Mouse (Mus musculus) liver, adult 2 months (tissue): Measurements from ENCODE around the gene Stk38l. TPM values are rescaled to one million over a fixed set of nuclear protein-coding genes. Genes with fewer than 3 reads are reported as not detected.

Source experiments
- DNase-seq: peaks from one replicate; pipeline ENCODE4 v3.0.0-alpha.2; 2011; ENCODE audit warnings: low read depth, low spot score; ENCODE audit errors: extremely low read depth
- H3K27ac ChIP-seq: fragments of 200-500 bp; replicated peaks from 2 replicates; pipeline ENCODE4 v1.5.1; 2012; ENCODE audit warnings: low read depth, mild to moderate bottlenecking, control low read depth, inconsistent platforms, low read length; ENCODE audit not compliant: insufficient read depth
- H3K27me3 ChIP-seq: fragments of 200-500 bp; 2 replicates; pipeline ENCODE4 v1.6.1; 2012; ENCODE audit warnings: mild to moderate bottlenecking, moderate library complexity, low read length, inconsistent platforms; ENCODE audit not compliant: control insufficient read depth, insufficient read depth
- H3K36me3 ChIP-seq: fragments of 200-500 bp; 2 replicates; pipeline ENCODE4 v1.6.1; 2012; ENCODE audit warnings: low read length, inconsistent platforms; ENCODE audit not compliant: control insufficient read depth, insufficient read depth
- H3K4me1 ChIP-seq: fragments of 200-500 bp; 2 replicates; pipeline ENCODE4 v1.6.1; 2011; ENCODE audit warnings: low read length; ENCODE audit not compliant: control insufficient read depth, insufficient read depth
- H3K4me3 ChIP-seq: fragments of 200-500 bp; 2 replicates; pipeline ENCODE4 v1.5.1; 2011; ENCODE audit warnings: low read depth, mild to moderate bottlenecking, control low read depth, low read length, moderate library complexity; ENCODE audit not compliant: insufficient read depth
- H3K79me2 ChIP-seq: fragments of 200-500 bp; 2 replicates; pipeline ENCODE4 v1.6.1; 2012; ENCODE audit warnings: inconsistent platforms, mild to moderate bottlenecking, low read length, moderate library complexity; ENCODE audit not compliant: control insufficient read depth, insufficient read depth
- H3K9ac ChIP-seq: fragments of 200-500 bp; 2 replicates; pipeline ENCODE4 v1.6.1; 2012; ENCODE audit warnings: low read depth, mild to moderate bottlenecking, control low read depth, inconsistent platforms, low read length
- CTCF ChIP-seq: fragments of 200-500 bp; IDR thresholded peaks from 2 replicates; pipeline ENCODE4 v1.5.1; 2011; ENCODE audit warnings: low read depth, low read length, control low read depth
- POLR2A ChIP-seq: fragments of 200-500 bp; IDR thresholded peaks from 2 replicates; pipeline ENCODE4 v1.6.1; 2011; ENCODE audit warnings: low read length, control low read depth; ENCODE audit not compliant: insufficient read depth; ENCODE audit errors: extremely low read depth
- WGBS: fragments of 180-500 bp; shearing (Covaris S2); methylation state at CpG from one replicate; pipeline ENCODE4 v1.1.7; 2018; 5-methylcytosine and 5-hydroxymethylcytosine counted together
- polyA plus RNA-seq: library from polyadenylated mRNA; depleted of rRNA; stranded (reverse); fragments of >200 nt; gene quantifications from 2 replicates; pipeline ENCODE4 v1.2.3, GENCODE M21; 2012
- total RNA-seq: library from RNA; depleted of rRNA; stranded (reverse); fragments of >200 nt; gene quantifications from 2 replicates; pipeline ENCODE4 v1.2.3, GENCODE M21; 2014

The Stk38l gene
- total and polyA plus RNA-seq, 2 experiments, result 3.5 to 10.4 TPM

DNA sequence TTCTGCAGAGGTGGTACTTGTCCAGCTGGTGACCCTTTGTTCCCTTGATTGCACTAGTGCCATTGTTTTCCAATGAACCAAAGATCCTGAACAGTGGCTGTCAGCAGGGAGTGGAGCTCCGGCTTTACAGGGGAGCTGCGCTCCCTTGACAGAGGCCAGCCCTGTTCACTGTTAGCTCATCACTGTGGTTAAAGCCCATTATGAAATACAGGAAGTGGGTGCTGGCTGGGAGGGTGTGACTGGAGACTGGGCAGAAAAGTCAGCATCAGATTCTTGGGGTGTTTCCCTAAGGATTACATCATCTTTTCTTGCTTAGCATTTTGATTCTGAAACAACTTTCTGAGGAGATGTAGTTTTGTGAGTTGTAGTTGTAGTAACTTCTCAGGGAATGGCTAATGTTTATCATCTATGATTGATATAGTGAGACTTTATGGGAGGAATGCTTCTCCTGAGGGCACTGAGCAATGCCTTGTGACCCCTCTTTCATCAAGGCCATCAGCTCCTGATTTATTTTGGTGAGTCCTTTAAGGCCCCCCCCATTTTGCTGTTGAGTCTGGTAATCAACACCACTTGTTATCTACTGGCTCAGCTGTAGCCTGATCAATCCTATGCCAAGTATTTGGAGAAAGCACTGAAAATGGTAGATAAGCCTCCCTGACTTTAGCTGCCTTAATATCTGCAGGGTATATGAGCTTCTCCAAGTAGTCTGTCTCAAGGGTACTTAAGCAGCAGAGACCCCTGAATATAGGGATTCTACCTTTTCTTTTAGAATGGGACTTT lies 52.0 kb downstream of the Stk38l start:
- H3K27ac ChIP-seq, result no peak overlapping the region
- WGBS, result 70% methylated on average over 2 of the region's 2 CpGs
- DNase-seq, result no peak
- no peaks in the 10 kb centered on the region; the same call in 1 of the 2 replicates for H3K4me1 ChIP-seq
- H3K36me3 ChIP-seq, result peaks cover 40% of the 10 kb centered on the region
- no peak overlapping the region for H3K4me3 ChIP-seq
- no peaks in the 10 kb centered on the region for H3K27me3 ChIP-seq
- no peak overlapping the region for H3K9ac ChIP-seq
- no peaks in the 10 kb centered on the region for H3K79me2 ChIP-seq
- no peak for TF ChIP-seq CTCF
- no peak for TF ChIP-seq POLR2A

DNA sequence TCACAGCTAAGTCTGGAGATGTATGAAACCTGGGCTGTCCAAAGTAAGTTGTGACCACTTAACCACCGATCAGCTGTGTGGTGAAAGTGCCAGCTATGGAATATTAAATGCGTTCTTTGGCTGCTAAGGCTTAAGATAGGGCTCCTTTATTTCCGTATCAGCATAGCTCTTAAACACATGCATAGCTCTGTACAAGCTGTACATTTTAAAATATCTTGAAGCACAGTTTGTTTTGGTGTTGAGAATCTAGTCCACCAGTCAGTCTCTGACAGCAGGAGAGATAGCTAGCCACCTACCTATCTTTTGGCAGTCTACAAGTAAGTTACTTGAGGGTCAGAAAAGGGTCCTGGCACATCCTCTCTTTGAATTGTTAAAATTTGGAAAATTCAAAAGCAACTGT lies 53.3 kb downstream of the Stk38l start:
- 95% methylated on average over 3 of the region's 3 CpGs for WGBS
- H3K27me3 ChIP-seq, result no peaks in the 10 kb centered on the region
- H3K4me1 ChIP-seq, result no peaks in the 10 kb centered on the region; the same call in 1 of the 2 replicates
- no peak overlapping the region for H3K4me3 ChIP-seq
- H3K27ac ChIP-seq, result no peak overlapping the region
- no peak overlapping the region for H3K9ac ChIP-seq
- no peak for DNase-seq
- H3K79me2 ChIP-seq, result no peaks in the 10 kb centered on the region
- peaks cover 32% of the 10 kb centered on the region for H3K36me3 ChIP-seq
- TF ChIP-seq POLR2A (no peak), CTCF (no peak)

DNA sequence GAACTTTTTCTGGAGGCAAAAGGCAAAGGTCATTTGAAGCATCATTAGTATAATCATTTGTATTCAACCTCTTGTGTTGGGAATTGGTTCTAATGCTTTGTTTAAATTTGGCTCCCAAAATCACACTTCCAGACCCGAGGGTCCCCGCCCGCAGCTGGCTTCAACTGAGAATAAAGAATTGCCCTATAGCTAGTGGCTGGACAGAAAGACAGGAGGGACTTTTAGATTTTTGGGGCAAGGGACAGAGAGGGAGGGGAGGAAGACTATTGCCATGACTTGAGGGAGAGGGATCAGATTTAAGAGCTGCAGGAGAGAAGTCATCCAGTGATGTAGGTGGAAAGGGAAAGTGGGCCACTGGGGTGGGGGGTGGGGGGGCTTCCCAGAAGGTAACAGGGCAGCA lies 56.8 kb downstream of the Stk38l start:
- Histone ChIP-seq H3K79me2 (no peaks in the 10 kb centered on the region), H3K4me1 (no peaks in the 10 kb centered on the region; the same call in 1 of the 2 replicates), H3K27ac (no peak overlapping the region), H3K4me3 (no peak overlapping the region), H3K36me3 (peaks cover 14% of the 10 kb centered on the region), H3K27me3 (no peaks in the 10 kb centered on the region), H3K9ac (no peak overlapping the region)
- 90% methylated on average over 3 of the region's 3 CpGs for WGBS
- no peak for TF ChIP-seq CTCF
- TF ChIP-seq POLR2A, result no peak
- no peak for DNase-seq

DNA sequence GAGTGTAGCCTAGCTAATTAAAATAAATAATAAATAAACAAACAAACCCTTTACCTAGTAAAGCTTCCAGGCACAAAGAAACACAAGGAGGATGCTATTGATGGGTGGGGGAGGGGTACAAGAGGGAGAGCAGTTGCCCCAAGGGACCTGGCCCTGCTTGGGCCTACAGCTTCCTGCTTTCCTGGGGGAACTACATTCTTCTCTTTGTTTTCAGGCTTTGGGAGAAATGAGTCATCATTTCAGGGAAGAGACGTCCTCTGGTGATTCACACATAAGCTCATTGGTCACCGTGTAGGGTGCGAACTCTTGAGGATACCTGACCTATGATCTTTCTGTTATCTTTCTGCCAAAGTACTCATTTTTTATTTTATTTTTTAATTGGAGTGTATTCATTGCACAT lies 68.7 kb downstream of the Stk38l start:
- no peak overlapping the region for H3K4me3 ChIP-seq
- H3K4me1 ChIP-seq, result peaks cover 4% of the 10 kb centered on the region; the same call in 1 of the 2 replicates
- H3K79me2 ChIP-seq, result no peaks in the 10 kb centered on the region
- no peak overlapping the region for H3K9ac ChIP-seq
- WGBS, result 77% methylated on average over 3 of the region's 3 CpGs
- TF ChIP-seq CTCF (no peak), POLR2A (no peak)
- no peak overlapping the region for H3K27ac ChIP-seq
- no peaks in the 10 kb centered on the region for H3K36me3 ChIP-seq
- no peaks in the 10 kb centered on the region for H3K27me3 ChIP-seq
- DNase-seq, result no peak

DNA sequence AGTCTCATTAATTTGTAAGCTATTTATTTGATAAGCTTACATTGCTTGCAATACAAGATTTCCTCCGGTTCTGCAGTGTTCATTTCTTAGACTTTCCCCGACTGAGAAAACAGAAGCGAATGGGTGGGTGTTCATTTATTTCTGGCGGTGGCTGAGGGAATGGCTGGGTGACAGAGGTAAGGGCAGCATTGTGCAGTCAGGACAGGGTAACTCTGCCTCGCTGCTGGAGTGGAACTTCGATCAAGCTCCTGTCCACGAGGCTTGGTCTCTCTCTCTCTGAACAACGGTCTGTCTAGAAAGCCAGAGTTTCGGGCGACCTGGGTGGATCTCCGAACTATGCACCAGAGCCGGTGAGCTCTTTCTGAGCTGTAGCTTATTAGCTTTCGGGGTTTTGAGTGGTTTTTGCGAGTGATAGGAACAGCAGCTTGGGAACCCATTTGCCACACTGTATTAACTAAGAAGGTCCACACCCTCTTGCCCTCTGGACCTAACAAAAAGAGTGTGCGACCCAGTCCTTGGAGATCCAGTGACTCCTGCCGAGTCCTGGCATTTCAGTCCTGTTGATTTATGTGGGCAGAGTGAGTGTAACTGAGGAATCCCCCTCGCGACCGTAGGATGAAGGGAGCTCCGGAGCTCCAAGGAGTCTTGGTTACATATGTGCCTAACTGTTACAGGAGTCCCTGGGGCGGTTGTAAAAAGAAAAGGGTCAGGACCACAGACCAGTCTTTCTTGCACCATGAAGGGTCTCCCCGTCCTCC lies 70.5 kb downstream of the Stk38l start:
- Histone ChIP-seq H3K4me3 (peak overlapping the region; percentile 60), H3K27me3 (no peaks in the 10 kb centered on the region), H3K79me2 (no peaks in the 10 kb centered on the region), H3K36me3 (no peaks in the 10 kb centered on the region), H3K9ac (peak overlapping the region; percentile 16; the same call in 1 of the 2 replicates), H3K27ac (no peak overlapping the region), H3K4me1 (peaks cover 4% of the 10 kb centered on the region; the same call in 1 of the 2 replicates)
- DNase-seq, result peak; percentile 25
- WGBS, result 9% methylated on average over 22 of the region's 22 CpGs
- TF ChIP-seq CTCF (no peak), POLR2A (no peak)
